Mouse (Mus musculus) brain, adult 2 months (tissue): ENCODE data around the gene Arhgef18.

ENCODE experiments used
- DNase-seq: peaks from one replicate; pipeline ENCODE4 v3.0.0; 2011; ENCODE audit warnings: low read depth, low spot score

Gene Arhgef18

GRCm38 (mm10) chr8:3392771-3393710, at the start of gene Arhgef18:
Gene Arhgef18 (plus strand): TSS chr8:3393006.
- DNase-seq: peak; percentile 94

- DNase-seq: no peak
Measured at GRCm38 (mm10) chr8:3345337-3345736, 47.5 kb upstream of the Arhgef18 start.

GRCm38 (mm10) chr8:3346691-3347413, 46.0 kb upstream of the Arhgef18 start:
- DNase-seq: no peak

- peak; percentile 65 for DNase-seq
Measured at GRCm38 (mm10) chr8:3348142-3348823, 44.5 kb upstream of the Arhgef18 start.

- no peak for DNase-seq
Measured at GRCm38 (mm10) chr8:3350747-3351146, 42.1 kb upstream of the Arhgef18 start.

DNA sequence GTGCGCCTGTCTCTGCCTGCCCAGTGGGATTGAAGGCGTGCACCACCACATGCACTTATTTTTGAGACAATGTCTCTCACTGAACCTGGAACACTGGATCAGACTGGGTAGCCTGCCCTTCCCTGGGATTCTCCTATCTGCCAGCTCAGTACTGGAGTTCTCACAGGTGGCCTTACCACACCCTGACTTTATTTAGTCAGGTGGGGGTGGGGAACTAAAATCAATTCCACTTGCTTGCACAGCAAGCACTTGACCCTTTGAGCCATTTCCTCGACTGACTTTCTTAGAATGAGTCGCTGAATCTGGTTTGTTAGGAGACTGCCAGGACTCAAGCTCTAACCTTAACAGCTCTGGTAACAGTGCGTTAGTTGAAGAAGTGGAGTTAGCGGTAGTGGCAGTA, 40.1 kb upstream of the Arhgef18 start:
- no peak for DNase-seq

- DNase-seq: no peak
Measured at GRCm38 (mm10) chr8:3353189-3353810, 39.5 kb upstream of the Arhgef18 start, which contains the start of gene A430078G23Rik. Gene A430078G23Rik (plus strand): TSS chr8:3353415.

DNA sequence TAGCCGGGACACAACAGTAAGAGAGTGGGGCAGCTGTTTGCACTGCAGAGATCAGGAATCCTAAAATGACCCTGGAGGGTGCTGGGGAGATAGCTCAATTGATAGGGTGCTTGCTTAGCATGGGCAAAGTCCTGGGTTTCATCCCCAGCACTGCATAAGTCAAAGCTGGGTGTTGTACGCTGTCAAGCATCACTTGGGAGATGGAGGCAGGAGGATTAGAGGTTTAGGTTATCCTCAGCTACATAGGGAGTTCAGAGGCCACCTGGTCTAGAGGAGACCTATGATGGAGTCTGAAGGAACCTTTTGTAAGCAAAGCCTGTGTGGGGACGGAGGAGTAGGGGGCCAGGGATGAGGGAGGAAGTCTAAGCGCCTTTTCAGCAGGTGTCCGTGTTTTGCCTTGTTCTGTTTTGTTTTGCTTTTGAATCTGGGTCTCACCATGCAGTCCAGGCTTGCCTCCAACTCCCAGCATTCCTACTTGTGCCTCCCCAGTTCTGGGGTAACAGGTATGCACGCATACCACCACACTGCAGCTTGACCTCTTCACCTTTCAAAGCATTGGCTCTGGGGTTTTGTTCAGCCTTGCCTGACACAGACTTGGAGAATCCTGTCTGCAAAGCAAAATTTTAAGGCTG, 38.9 kb upstream of the Arhgef18 start:
- DNase-seq: no peak

DNA sequence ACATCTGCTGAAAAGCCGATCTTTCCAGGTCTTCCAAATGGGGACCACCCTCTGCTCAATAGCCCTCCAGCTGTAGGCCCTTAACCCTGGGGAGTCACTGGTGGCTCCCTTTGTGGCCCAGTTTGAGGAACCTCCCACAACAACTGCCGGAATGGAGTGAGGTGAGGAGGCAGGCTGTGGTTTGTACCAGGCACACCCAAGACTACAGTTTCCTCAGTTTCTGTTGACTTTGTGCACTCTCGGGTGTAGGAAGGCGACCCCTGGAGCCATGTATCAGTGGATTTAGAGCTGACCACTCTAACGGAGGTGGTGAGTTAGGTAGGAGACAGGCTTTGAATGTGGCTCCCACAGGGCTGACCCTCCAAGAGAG, 38.4 kb upstream of the Arhgef18 start:
- no peak for DNase-seq

GRCm38 (mm10) chr8:3355586-3355985, 37.2 kb upstream of the Arhgef18 start:
- DNase-seq: no peak

GRCm38 (mm10) chr8:3358060-3358459, 34.7 kb upstream of the Arhgef18 start:
- peak; percentile 85 for DNase-seq

DNA sequence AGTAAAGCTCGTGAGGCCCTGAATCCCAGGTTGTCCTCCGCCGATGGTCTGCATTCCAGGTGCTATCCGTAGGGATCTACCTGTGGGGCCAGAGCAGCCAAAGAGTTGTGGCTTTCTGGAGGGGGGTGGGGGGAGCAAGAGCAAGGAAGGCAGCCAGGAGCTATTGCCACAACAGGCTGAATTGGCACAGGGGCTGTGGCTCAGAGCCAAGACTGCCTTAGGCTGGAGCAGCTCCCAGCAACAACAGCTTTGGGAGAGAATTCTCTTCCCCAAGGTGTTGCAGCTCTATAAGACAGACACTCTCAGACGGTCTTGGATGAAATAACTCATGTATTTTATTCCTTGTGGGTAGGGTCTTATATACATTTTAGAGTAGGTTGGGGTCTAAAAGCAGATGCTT, 25.7 kb upstream of the Arhgef18 start:
- no peak for DNase-seq

DNA sequence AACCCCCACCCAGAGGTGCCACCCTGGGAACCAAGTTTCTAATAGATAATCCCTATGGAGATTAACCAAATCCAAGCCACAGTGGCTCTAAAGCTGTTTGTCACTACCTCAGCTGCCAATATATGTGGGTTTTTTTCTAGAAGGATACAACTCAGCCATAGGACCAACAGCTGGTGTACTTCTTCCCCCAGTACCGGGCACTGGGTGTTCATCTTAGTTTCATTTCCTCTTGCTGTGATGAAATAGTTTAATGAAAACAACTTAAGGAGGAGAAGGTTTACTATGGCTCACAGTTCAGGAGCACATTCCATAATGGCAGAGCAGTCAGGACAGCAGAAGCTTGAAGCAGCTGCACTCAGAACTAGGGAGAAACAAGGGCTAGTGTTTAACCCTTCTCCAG, 24.7 kb upstream of the Arhgef18 start:
- DNase-seq: no peak

DNA sequence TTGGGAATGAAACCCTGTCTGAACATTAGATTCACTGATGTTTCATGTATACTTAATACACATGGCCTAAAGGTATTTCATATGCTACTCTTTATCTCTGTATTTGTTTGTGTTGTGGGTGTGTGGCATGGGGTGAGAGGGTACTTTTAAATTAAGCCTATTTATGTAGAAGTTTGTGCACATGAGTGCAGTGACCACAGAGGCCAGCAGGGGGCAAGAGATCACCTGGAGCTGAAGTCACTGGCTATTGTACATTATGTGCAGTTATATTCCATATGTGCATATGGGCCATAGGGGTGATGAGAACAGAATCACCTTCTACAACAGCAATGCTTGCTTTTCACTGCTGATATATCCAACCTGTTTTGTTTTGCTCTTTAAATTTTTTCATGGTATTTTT, 17.1 kb upstream of the Arhgef18 start:
- DNase-seq: no peak

- no peak for DNase-seq
Measured at GRCm38 (mm10) chr8:3376641-3377274, 16.0 kb upstream of the Arhgef18 start.

DNA sequence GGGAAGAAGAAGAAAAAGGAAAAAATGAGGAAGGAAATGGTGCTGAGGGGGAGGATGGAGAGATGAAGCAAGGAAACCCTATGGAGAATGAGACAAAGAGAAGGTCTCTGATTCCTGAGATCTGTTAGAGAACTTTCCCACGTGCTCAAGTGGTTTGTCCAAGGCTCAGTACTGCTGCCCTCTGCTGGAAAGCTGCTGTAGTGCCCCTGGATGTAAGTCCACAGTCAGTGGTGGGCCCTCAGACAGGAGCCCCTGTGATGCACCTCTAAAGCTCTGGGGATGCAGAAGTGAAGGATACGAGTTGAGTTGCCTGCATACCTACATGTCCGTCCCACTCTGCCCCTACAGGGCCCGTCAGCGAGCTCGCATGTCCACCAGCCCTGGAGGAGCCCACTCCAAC, 5.5 kb upstream of the Arhgef18 start:
- peak; percentile 75 for DNase-seq

GRCm38 (mm10) chr8:3388591-3389338, 4.0 kb upstream of the Arhgef18 start:
- DNase-seq: no peak

DNA sequence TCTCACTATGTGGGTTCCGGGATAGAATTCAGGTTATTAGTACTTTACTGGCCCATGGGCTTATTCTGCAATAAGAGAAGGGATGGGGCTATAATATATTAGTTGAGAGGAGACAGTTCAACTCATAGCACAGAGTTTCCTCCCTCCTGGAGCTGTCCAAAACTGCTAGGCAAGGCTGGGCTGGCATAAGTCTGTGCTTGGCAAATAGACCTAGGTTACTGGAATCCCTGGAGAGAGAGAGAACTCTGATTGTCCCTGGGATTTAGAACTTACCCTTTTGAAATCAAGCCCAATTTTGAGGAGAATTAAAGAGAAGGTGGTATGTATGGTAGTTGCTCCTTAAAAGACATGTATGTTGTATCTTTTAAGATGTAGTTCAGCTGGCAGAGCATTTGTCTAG, 3.3 kb upstream of the Arhgef18 start:
- DNase-seq: no peak

DNA sequence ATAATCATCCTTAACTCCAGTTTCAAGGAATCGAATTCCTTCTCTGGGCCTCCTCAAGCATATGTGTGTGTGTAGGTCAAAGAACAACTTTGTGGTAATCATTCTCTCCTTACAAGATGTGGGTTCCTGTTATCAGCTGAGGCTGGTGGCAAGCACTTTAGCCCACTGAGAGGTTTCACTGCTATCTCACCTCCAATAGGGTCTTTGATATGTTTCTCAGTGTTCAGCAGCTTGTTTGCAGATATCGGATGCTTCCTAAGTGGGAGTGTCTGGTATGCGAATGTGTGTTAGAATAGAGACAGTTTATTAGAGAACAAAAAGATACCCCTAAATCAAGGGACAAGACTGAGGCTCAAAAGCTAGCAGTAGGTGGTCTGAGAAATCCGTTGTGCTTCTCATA, 513 bp upstream of the Arhgef18 start:
- DNase-seq: no peak

DNA sequence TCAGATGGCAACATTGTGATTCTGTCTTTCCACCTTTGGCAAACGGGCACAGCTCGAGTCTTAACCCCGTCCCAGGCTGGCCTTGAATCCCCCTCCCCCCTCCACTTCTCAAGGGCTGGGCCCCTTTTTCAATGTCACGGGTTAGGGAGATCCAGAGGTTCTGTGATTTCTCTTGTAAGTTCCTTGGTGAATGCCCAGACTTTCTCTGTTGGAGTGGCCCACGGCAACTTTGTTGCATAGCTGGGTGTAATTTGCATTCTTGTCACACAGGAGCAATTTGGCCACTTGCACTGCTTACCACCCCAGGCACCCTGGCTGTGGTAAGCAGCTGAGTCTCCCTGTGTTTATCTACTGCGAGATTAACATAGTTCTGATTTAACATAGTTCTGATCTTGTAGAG, 1.8 kb downstream of the Arhgef18 start:
- DNase-seq: no peak
